In genomic region chr3:81058527-81059031, GRCm38 (mm10) we compare ENCODE assay signal across 9 mouse cellular contexts. TPM values are rescaled to one million over a fixed set of nuclear protein-coding genes. Genes with fewer than 3 reads are reported as not detected.
DNase-seq lines count a peak whose midpoint lies in the region; ATAC-seq and TF ChIP-seq lines count a peak whose summit lies in the region.
"Had no signal": no experiment of that assay in that cellular context is flagged by ENCODE, and none has a peak within 500 bp of the region (broad histone marks: within the 10 kb centered on the region; RNA-seq: fewer than 3 reads in every experiment).

No protein-coding gene starts in this region.

- peak overlapping the region; percentile 67 for H3K27ac ChIP-seq in lung, embryonic 15.5 days
- 0 out of 2 replicates have a peak overlapping the region, but pooled peaks have one; percentile 10 for H3K27ac ChIP-seq in kidney, embryonic 14.5 days (ENCODE audit: low read depth, low read length)
- no peak overlapping the region for H3K27ac ChIP-seq in heart, embryonic 12.5 days (ENCODE audit: poor library complexity, severe bottlenecking)
- no peak overlapping the region for H3K27ac ChIP-seq in heart, embryonic 10.5 days

- H3K4me2 ChIP-seq in lung, embryonic 15.5 days = no peak overlapping the region
- H3K4me2 ChIP-seq in kidney, embryonic 14.5 days (replicated peaks; ENCODE audit: low read depth, low read length) = no peak overlapping the region
- peak overlapping the region; percentile 58 for H3K4me2 ChIP-seq in myocyte (ENCODE audit: low read depth)
- no peak overlapping the region for H3K4me2 ChIP-seq in heart, embryonic 12.5 days

- no peak for TF ChIP-seq CTCF in lung, adult 2 months (IDR thresholded peaks at IDR 0.05; ENCODE audit: insufficient read depth, low read length)
- TF ChIP-seq CTCF in brain, embryonic 14.5 days (IDR thresholded peaks at IDR 0.05; ENCODE audit: borderline replicate concordance, extremely low read depth, insufficient read depth, insufficient read length) = no peak

- no peak overlapping the region for H3K9ac ChIP-seq in lung, embryonic 15.5 days
- no peak overlapping the region for H3K9ac ChIP-seq in kidney, embryonic 14.5 days (ENCODE audit: low read depth, low read length)
- H3K9ac ChIP-seq in heart, embryonic 12.5 days = no peak overlapping the region

- no peaks in the 10 kb centered on the region for H3K27me3 ChIP-seq in lung, embryonic 15.5 days
- no peaks in the 10 kb centered on the region for H3K27me3 ChIP-seq in kidney, embryonic 14.5 days (ENCODE audit: control insufficient read depth, insufficient read depth, low read length)
- no peaks in the 10 kb centered on the region for H3K27me3 ChIP-seq in myocyte (ENCODE audit: control insufficient read depth, insufficient read depth, insufficient read length)
- H3K27me3 ChIP-seq in heart, embryonic 12.5 days (replicated peaks) = no peaks in the 10 kb centered on the region
- H3K27me3 ChIP-seq in heart, embryonic 10.5 days (ENCODE audit: insufficient read depth, poor library complexity, severe bottlenecking) = no peaks in the 10 kb centered on the region

- peaks cover 93% of the 10 kb centered on the region for H3K79me2 ChIP-seq in myocyte (ENCODE audit: control insufficient read depth, insufficient read depth)

- no peak for TF ChIP-seq POLR2A in lung, adult 2 months (IDR thresholded peaks at IDR 0.05; ENCODE audit: borderline replicate concordance, extremely low read depth, low read depth, low read length)
- TF ChIP-seq POLR2A in brain, embryonic 14.5 days (IDR thresholded peaks at IDR 0.05; ENCODE audit: borderline replicate concordance, extremely low read depth, insufficient read depth, insufficient read length, poor library complexity, severe bottlenecking) = no peak
- no peak for TF ChIP-seq POLR2A in myocyte (IDR thresholded peaks at IDR 0.05; ENCODE audit: insufficient read length, low read depth)

- ATAC-seq in lung, embryonic 15.5 days (ENCODE audit: borderline replicate concordance, extremely low read depth, low FRiP score, low TSS enrichment) = peak; percentile 85; the same call in 1 of the 2 replicates
- ATAC-seq in kidney, embryonic 14.5 days (ENCODE audit: low FRiP score, low TSS enrichment) = peak; percentile 86
- ATAC-seq in heart, embryonic 12.5 days (ENCODE audit: insufficient number of reproducible peaks, low FRiP score) = no peak

- WGBS in lung, embryonic 15.5 days = 12% methylated on average over 4 of the region's 4 CpGs
- WGBS in lung, adult 2 months = 25% methylated on average over 4 of the region's 4 CpGs
- 22% methylated on average over 4 of the region's 4 CpGs for WGBS in kidney, embryonic 14.5 days
- WGBS in heart, embryonic 12.5 days = 48% methylated on average over 4 of the region's 4 CpGs
- WGBS in heart, embryonic 10.5 days = 61% methylated on average over 4 of the region's 4 CpGs

- H3K4me1 ChIP-seq in lung, embryonic 15.5 days = peaks cover 9% of the 10 kb centered on the region; the same call in 1 of the 2 replicates
- H3K4me1 ChIP-seq in lung, adult 2 months (ENCODE audit: control insufficient read depth, insufficient read depth, low read length) = no peaks in the 10 kb centered on the region
- no peaks in the 10 kb centered on the region for H3K4me1 ChIP-seq in kidney, embryonic 14.5 days (ENCODE audit: control insufficient read depth, insufficient read depth, low read length)
- no peaks in the 10 kb centered on the region for H3K4me1 ChIP-seq in heart, embryonic 12.5 days (replicated peaks)
- H3K4me1 ChIP-seq in heart, embryonic 10.5 days = 0 out of 2 replicates have a peak, but pooled peaks cover 3% of the 10 kb centered on the region

- no peak for DNase-seq in lung, adult 2 months
- DNase-seq in brain, embryonic 14.5 days (ENCODE audit: low read depth) = peak; percentile 45
- DNase-seq in retina, embryonic 14.5 days (ENCODE audit: low spot score) = no peak
- no peak for DNase-seq in heart, embryonic 10.5 days (ENCODE audit: low spot score)
- DNase-seq: thymus, postnatal 36 days had no signal

- no peak overlapping the region for H3ac ChIP-seq in myocyte (ENCODE audit: control insufficient read depth, insufficient read length)

- no peaks in the 10 kb centered on the region for H3K9me3 ChIP-seq in lung, embryonic 15.5 days
- no peaks in the 10 kb centered on the region for H3K9me3 ChIP-seq in kidney, embryonic 14.5 days (ENCODE audit: control insufficient read depth, low read length)
- H3K9me3 ChIP-seq in heart, embryonic 12.5 days (replicated peaks) = no peaks in the 10 kb centered on the region
- H3K9me3 ChIP-seq in heart, embryonic 10.5 days = no peaks in the 10 kb centered on the region

- no peak overlapping the region for H3K4me3 ChIP-seq in lung, embryonic 15.5 days
- H3K4me3 ChIP-seq in lung, adult 2 months (replicated peaks; ENCODE audit: extremely low read depth, low read depth, low read length) = no peak overlapping the region
- H3K4me3 ChIP-seq in kidney, embryonic 14.5 days (ENCODE audit: low read length) = no peak overlapping the region
- H3K4me3 ChIP-seq in myocyte = no peak overlapping the region
- no peak overlapping the region for H3K4me3 ChIP-seq in heart, embryonic 12.5 days
- no peak overlapping the region for H3K4me3 ChIP-seq in heart, embryonic 10.5 days

- no peaks in the 10 kb centered on the region for H3K36me3 ChIP-seq in lung, embryonic 15.5 days
- no peaks in the 10 kb centered on the region for H3K36me3 ChIP-seq in kidney, embryonic 14.5 days (ENCODE audit: control insufficient read depth, insufficient read depth, low read length)
- H3K36me3 ChIP-seq in myocyte (ENCODE audit: control insufficient read depth, insufficient read depth) = no peaks in the 10 kb centered on the region
- H3K36me3 ChIP-seq in heart, embryonic 12.5 days = no peaks in the 10 kb centered on the region
- H3K36me3 ChIP-seq in heart, embryonic 10.5 days = no peaks in the 10 kb centered on the region

TF ChIP-seq in myocyte, 11 proteins besides CTCF, POLR2A, EP300 and RAD21:
- no peak for TF ChIP-seq REST (IDR thresholded peaks at IDR 0.05; ENCODE audit: insufficient read depth, insufficient read length)
- TF ChIP-seq TCF12 (IDR thresholded peaks at IDR 0.05; ENCODE audit: insufficient read depth, poor library complexity, severe bottlenecking) = no peak
- TF ChIP-seq E2F4 (IDR thresholded peaks at IDR 0.05; ENCODE audit: insufficient read depth) = no peak
- TF ChIP-seq TCF3 (IDR thresholded peaks at IDR 0.05; ENCODE audit: insufficient read length, low read depth) = no peak
- no peak for TF ChIP-seq SRF (IDR thresholded peaks at IDR 0.05; ENCODE audit: control insufficient read depth, insufficient read length, low read depth)
- TF ChIP-seq MYOG (IDR thresholded peaks at IDR 0.05; ENCODE audit: control insufficient read depth in 1 of 3, insufficient read depth in 1 of 3, insufficient read length in 2 of 3, low read depth in 2 of 3) = no peak
- no peak for TF ChIP-seq MAX (IDR thresholded peaks at IDR 0.05; ENCODE audit: low read depth)
- no peak for TF ChIP-seq USF1 (IDR thresholded peaks at IDR 0.05; ENCODE audit: low read depth)
- no peak for TF ChIP-seq MYOD1 (IDR thresholded peaks at IDR 0.05; ENCODE audit: control insufficient read depth in 1 of 3, insufficient read length in 2 of 3, low read depth in 2 of 3)
- TF ChIP-seq CEBPB (IDR thresholded peaks at IDR 0.05; ENCODE audit: insufficient read depth, poor library complexity, severe bottlenecking) = no peak
- no peak for TF ChIP-seq POLR2AphosphoS2 (IDR thresholded peaks at IDR 0.05; ENCODE audit: insufficient read length, low read depth)
TF ChIP-seq in myocyte: peak in this region for 0.

RNA-seq across cellular contexts. Expression of gene Pdgfc, which starts 22.4 kb away (rescaled TPM):
- 12.8 and 14.4 TPM in 2 replicates for polyA plus RNA-seq in lung, embryonic 15.5 days (2015; fragmentation: Nextera tagmentation; extraction: Ambion mirVana)
- 1.00 and 1.3 TPM in 2 replicates for polyA plus RNA-seq in lung, adult 2 months (2012; rRNA removed)
- 5.0 and 6.2 TPM in 2 replicates for polyA plus RNA-seq in brain, embryonic 14.5 days (2012; rRNA removed)
- polyA plus RNA-seq in kidney, embryonic 14.5 days (2014; fragmentation: Nextera tagmentation; extraction: Ambion mirVana) = 28.7 and 37.8 TPM in 2 replicates
- 23.9 TPM for polyA plus RNA-seq in myocyte (2012; fragmentation: generic; extraction: Trizol)
- 7.3 and 7.5 TPM in 2 replicates for polyA plus RNA-seq in heart, embryonic 12.5 days (2016; fragmentation: Nextera tagmentation; extraction: Ambion mirVana)
- 8.5 and 25.7 TPM in 2 replicates for polyA plus RNA-seq in heart, embryonic 10.5 days (2016; fragmentation: Nextera tagmentation; extraction: Ambion mirVana)

Comparison
In these comparisons a context has a peak if more than half of its experiments do, and no peak if none do; other contexts are left out.
1. H3K27ac ChIP-seq: peak in lung, embryonic 15.5 days (single experiment) and kidney, embryonic 14.5 days (single experiment); none in heart, embryonic 12.5 days (single experiment) and heart, embryonic 10.5 days (single experiment).